Mouse (Mus musculus): ENCODE measurements around the gene Mfsd7a.
A peak's percentile ranks its signal among the peaks of the same experiment; 100 is the strongest.
"Not testable (repeated sequence)": the region's sequence is repeated elsewhere in the genome, so short reads cannot be mapped to it uniquely, and the experiment has no call there.

Gene Mfsd7a

GRCm38 (mm10) chr5:108448785-108449668 lies at the start of gene Mfsd7a:
Mfsd7a (minus strand) TSS chr5:108448891.
- no peak for DNase-seq (ENCODE audit: low spot score in 2 of 2)

- not testable (repeated sequence) for DNase-seq (ENCODE audit: low spot score in 2 of 2)
These were observed 37.5 kb upstream of the Mfsd7a start for GRCm38 (mm10) chr5:108486148-108486547.

GRCm38 (mm10) chr5:108485239-108485638 lies 36.5 kb upstream of the Mfsd7a start:
- DNase-seq (ENCODE audit: low spot score in 2 of 2): no peak

GRCm38 (mm10) chr5:108483006-108483405 lies 34.3 kb upstream of the Mfsd7a start:
- no peak for DNase-seq (ENCODE audit: low spot score in 2 of 2)

GRCm38 (mm10) chr5:108475977-108476376 lies 27.3 kb upstream of the Mfsd7a start:
- DNase-seq (ENCODE audit: low spot score in 2 of 2): no peak

GRCm38 (mm10) chr5:108473737-108474136 lies 25.0 kb upstream of the Mfsd7a start:
- no peak for DNase-seq (ENCODE audit: low spot score in 2 of 2)

GRCm38 (mm10) chr5:108469617-108470016 lies 20.9 kb upstream of the Mfsd7a start:
- no peak for DNase-seq (ENCODE audit: low spot score in 2 of 2)

GRCm38 (mm10) chr5:108466647-108467046 lies 18.0 kb upstream of the Mfsd7a start:
- DNase-seq (ENCODE audit: low spot score in 2 of 2): no peak

GRCm38 (mm10) chr5:108465131-108465891 lies 16.6 kb upstream of the Mfsd7a start:
- no peak for DNase-seq (ENCODE audit: low spot score in 2 of 2)

- DNase-seq (ENCODE audit: low spot score in 2 of 2): no peak
These were observed 13.8 kb upstream of the Mfsd7a start for GRCm38 (mm10) chr5:108462446-108462845.

- DNase-seq (ENCODE audit: low spot score in 2 of 2): peak; percentile 94 to 95
These were observed 12.7 kb upstream of the Mfsd7a start, which contains the start of gene Pcgf3 for GRCm38 (mm10) chr5:108461082-108462065. Pcgf3 (plus strand) TSS chr5:108461232.

GRCm38 (mm10) chr5:108460461-108460860 lies 11.8 kb upstream of the Mfsd7a start:
- DNase-seq (ENCODE audit: low spot score in 2 of 2): no peak

- no peak for DNase-seq (ENCODE audit: low spot score in 2 of 2)
These were observed 10.0 kb upstream of the Mfsd7a start for GRCm38 (mm10) chr5:108458706-108459105.

- no peak for DNase-seq (ENCODE audit: low spot score in 2 of 2)
These were observed 5.4 kb upstream of the Mfsd7a start for GRCm38 (mm10) chr5:108454094-108454493.

- no peak for DNase-seq (ENCODE audit: low spot score in 2 of 2)
These were observed 3.7 kb upstream of the Mfsd7a start for GRCm38 (mm10) chr5:108452422-108452821.

- DNase-seq (ENCODE audit: low spot score in 2 of 2): no peak
These were observed 2.9 kb upstream of the Mfsd7a start for GRCm38 (mm10) chr5:108451611-108452010.

- no peak for DNase-seq (ENCODE audit: low spot score in 2 of 2)
These were observed 2.3 kb upstream of the Mfsd7a start for GRCm38 (mm10) chr5:108450837-108451540.

- DNase-seq (ENCODE audit: low spot score in 2 of 2): no peak
These were observed 834 bp downstream of the Mfsd7a start for GRCm38 (mm10) chr5:108447857-108448256.

- DNase-seq (ENCODE audit: low spot score in 2 of 2): no peak
These were observed 1.7 kb downstream of the Mfsd7a start for GRCm38 (mm10) chr5:108446973-108447372.

GRCm38 (mm10) chr5:108436101-108436500 lies 12.6 kb downstream of the Mfsd7a start:
- DNase-seq (ENCODE audit: low spot score in 2 of 2): no peak

All from frontal cortex, postnatal 14 days (tissue).